ENCODE assay signal across 14 mouse cellular contexts in the genomic region with DNA sequence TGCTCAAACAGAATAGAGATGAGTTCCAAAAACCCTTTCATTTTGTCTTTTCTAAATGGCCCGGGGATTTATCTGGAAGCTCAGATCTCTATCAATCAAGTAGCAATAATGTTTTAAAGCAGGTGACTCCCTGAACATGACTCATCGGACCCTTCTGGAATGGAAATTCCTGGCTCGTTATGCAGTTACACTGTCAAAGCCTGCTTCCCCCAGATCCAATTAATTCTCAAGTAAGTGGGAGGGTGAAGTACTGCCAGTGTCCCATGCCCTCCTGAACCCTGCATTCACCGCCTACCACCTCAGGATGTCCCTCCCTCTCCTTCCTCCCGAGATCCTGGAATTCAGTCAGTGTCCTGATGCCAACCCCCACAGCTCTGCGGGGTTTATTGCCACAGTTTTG. TPM values are rescaled to one million over a fixed set of nuclear protein-coding genes. Genes with fewer than 3 reads are reported as not detected.
DNase-seq lines count a peak whose midpoint lies in the region; ATAC-seq and TF ChIP-seq lines count a peak whose summit lies in the region.
"Had no signal": no experiment of that assay in that cellular context is flagged by ENCODE, and none has a peak within 500 bp of the region (broad histone marks: within the 10 kb centered on the region; RNA-seq: fewer than 3 reads in every experiment).

No protein-coding gene starts in this region.

- no peaks in the 10 kb centered on the region for H3K79me2 ChIP-seq in heart, adult 2 months (replicated peaks; ENCODE audit: control insufficient read depth, insufficient read depth, low read length)

- 29% methylated on average over 6 of the region's 6 CpGs for WGBS in lung, postnatal 0 days
- WGBS in forebrain, embryonic 12.5 days: 13% methylated on average over 6 of the region's 6 CpGs
- 7% methylated on average over 6 of the region's 6 CpGs for WGBS in kidney, embryonic 15.5 days
- 19% methylated on average over 6 of the region's 6 CpGs for WGBS in midbrain, postnatal 0 days
- WGBS in heart, adult 2 months: 39% methylated on average over 6 of the region's 6 CpGs

- H3K36me3 ChIP-seq in lung, postnatal 0 days (ENCODE audit: insufficient read depth, low read length): no peaks in the 10 kb centered on the region
- H3K36me3 ChIP-seq in forebrain, embryonic 12.5 days (replicated peaks): no peaks in the 10 kb centered on the region
- no peaks in the 10 kb centered on the region for H3K36me3 ChIP-seq in kidney, embryonic 15.5 days
- no peaks in the 10 kb centered on the region for H3K36me3 ChIP-seq in midbrain, postnatal 0 days (ENCODE audit: insufficient read depth, low read length)
- no peaks in the 10 kb centered on the region for H3K36me3 ChIP-seq in heart, adult 2 months (ENCODE audit: control insufficient read depth, insufficient read depth, low read length)
- H3K36me3 ChIP-seq: heart, embryonic 13.5 days had no signal

- no peak overlapping the region for H3K4me3 ChIP-seq in lung, postnatal 0 days (ENCODE audit: low read depth, low read length)
- no peak overlapping the region for H3K4me3 ChIP-seq in forebrain, embryonic 12.5 days (replicated peaks)
- no peak overlapping the region for H3K4me3 ChIP-seq in kidney, embryonic 15.5 days (replicated peaks)
- no peak overlapping the region for H3K4me3 ChIP-seq in midbrain, postnatal 0 days (ENCODE audit: low read depth, low read length)
- no peak overlapping the region for H3K4me3 ChIP-seq in heart, adult 2 months
- H3K4me3 ChIP-seq: heart, embryonic 13.5 days; left cerebral cortex, adult 2 months had no signal

- TF ChIP-seq EP300 in lung, postnatal 0 days (IDR thresholded peaks at IDR 0.05): no peak
- no peak for TF ChIP-seq EP300 in heart, adult 2 months (IDR thresholded peaks at IDR 0.05; ENCODE audit: insufficient read depth, low read depth, low read length)

- no peaks in the 10 kb centered on the region for H3K4me1 ChIP-seq in lung, postnatal 0 days (ENCODE audit: insufficient read depth, low read depth, low read length)
- H3K4me1 ChIP-seq in forebrain, embryonic 12.5 days: peaks cover 21% of the 10 kb centered on the region
- peaks cover 23% of the 10 kb centered on the region for H3K4me1 ChIP-seq in kidney, embryonic 15.5 days
- H3K4me1 ChIP-seq in midbrain, postnatal 0 days (ENCODE audit: insufficient read depth, low read length): no peaks in the 10 kb centered on the region
- H3K4me1 ChIP-seq in heart, adult 2 months (ENCODE audit: control insufficient read depth, insufficient read depth, low read length): 0 out of 2 replicates have a peak, but pooled peaks cover 1% of the 10 kb centered on the region

- no peaks in the 10 kb centered on the region for H3K27me3 ChIP-seq in lung, postnatal 0 days (replicated peaks; ENCODE audit: insufficient read depth, low read length)
- H3K27me3 ChIP-seq in forebrain, embryonic 12.5 days: no peaks in the 10 kb centered on the region
- no peaks in the 10 kb centered on the region for H3K27me3 ChIP-seq in kidney, embryonic 15.5 days
- H3K27me3 ChIP-seq in midbrain, postnatal 0 days (ENCODE audit: insufficient read depth, low read length): no peaks in the 10 kb centered on the region
- H3K27me3 ChIP-seq in heart, adult 2 months (ENCODE audit: control insufficient read depth, insufficient read depth, low read length): no peaks in the 10 kb centered on the region
- H3K27me3 ChIP-seq: CH12.LX; heart, embryonic 13.5 days had no signal

- H3K4me2 ChIP-seq in lung, postnatal 0 days (replicated peaks; ENCODE audit: low read depth, low read length): no peak overlapping the region
- peak overlapping the region; percentile 21 for H3K4me2 ChIP-seq in forebrain, embryonic 12.5 days
- peak overlapping the region; percentile 44 for H3K4me2 ChIP-seq in kidney, embryonic 15.5 days
- H3K4me2 ChIP-seq in midbrain, postnatal 0 days (ENCODE audit: low read depth, low read length, poor library complexity, severe bottlenecking): peak overlapping the region; percentile 9; the same call in 1 of the 2 replicates
- H3K4me2 ChIP-seq: heart, embryonic 13.5 days had no signal

- peak; percentile 19 for DNase-seq in lung, postnatal 0 days (ENCODE audit: low spot score)
- no peak for DNase-seq in lung, postnatal 36 days
- no peak for DNase-seq in midbrain, postnatal 0 days (ENCODE audit: low spot score)
- no peak for DNase-seq in thymus, postnatal 4 days
- DNase-seq in heart, adult 2 months: no peak
- DNase-seq in heart, adult 8-10 months (ENCODE audit: low spot score): no peak
- DNase-seq: cerebellum, postnatal 25 days had no signal

- H3K9ac ChIP-seq in lung, postnatal 0 days (replicated peaks; ENCODE audit: low read depth): no peak overlapping the region
- no peak overlapping the region for H3K9ac ChIP-seq in forebrain, embryonic 12.5 days
- H3K9ac ChIP-seq in kidney, embryonic 15.5 days: no peak overlapping the region
- no peak overlapping the region for H3K9ac ChIP-seq in midbrain, postnatal 0 days (replicated peaks; ENCODE audit: low read length, poor library complexity, severe bottlenecking)
- no peak overlapping the region for H3K9ac ChIP-seq in heart, adult 2 months (ENCODE audit: low read depth, low read length)
- H3K9ac ChIP-seq: heart, embryonic 13.5 days; liver, embryonic 14.5 days had no signal

- no peak for TF ChIP-seq POLR2A in heart, adult 2 months (IDR thresholded peaks at IDR 0.05; ENCODE audit: insufficient read depth, low read depth, low read length)

- H3K27ac ChIP-seq in lung, postnatal 0 days (ENCODE audit: low read length): no peak overlapping the region
- H3K27ac ChIP-seq in forebrain, embryonic 12.5 days: no peak overlapping the region
- H3K27ac ChIP-seq in kidney, embryonic 15.5 days: peak overlapping the region; percentile 75
- no peak overlapping the region for H3K27ac ChIP-seq in midbrain, postnatal 0 days (ENCODE audit: low read depth, low read length)
- H3K27ac ChIP-seq in heart, adult 2 months: no peak overlapping the region
- H3K27ac ChIP-seq: heart, embryonic 13.5 days; left cerebral cortex, adult 2 months; liver, embryonic 14.5 days had no signal

- ATAC-seq in lung, postnatal 0 days: no peak
- ATAC-seq in forebrain, embryonic 12.5 days (ENCODE audit: low FRiP score): peak; percentile 74; the same call in 1 of the 2 replicates
- ATAC-seq in kidney, embryonic 15.5 days (replicated peaks; ENCODE audit: low FRiP score): peak; percentile 92
- ATAC-seq in midbrain, postnatal 0 days (ENCODE audit: low FRiP score): no peak

- intact Hi-C loops in heart, adult 2 months (cut with DNase I): no loop called here

- no peak for TF ChIP-seq CTCF in lung, postnatal 0 days (IDR thresholded peaks at IDR 0.05)
- TF ChIP-seq CTCF in midbrain, postnatal 0 days (IDR thresholded peaks at IDR 0.05): no peak
- TF ChIP-seq CTCF in heart, adult 2 months (IDR thresholded peaks at IDR 0.05): no peak

- H3K9me3 ChIP-seq in lung, postnatal 0 days (ENCODE audit: low read length): no peaks in the 10 kb centered on the region
- no peaks in the 10 kb centered on the region for H3K9me3 ChIP-seq in forebrain, embryonic 12.5 days
- no peaks in the 10 kb centered on the region for H3K9me3 ChIP-seq in kidney, embryonic 15.5 days (replicated peaks)
- no peaks in the 10 kb centered on the region for H3K9me3 ChIP-seq in midbrain, postnatal 0 days (ENCODE audit: low read length)
- H3K9me3 ChIP-seq: heart, embryonic 13.5 days had no signal

RNA-seq across cellular contexts. Expression of a gene that starts 41.7 kb away (rescaled TPM):
- polyA plus RNA-seq in lung, postnatal 0 days (2015; fragmentation: Nextera tagmentation; extraction: Ambion mirVana): 13.9 and 15.8 TPM in 2 replicates
- 2.9 and 3.7 TPM in 2 replicates for polyA plus RNA-seq in forebrain, embryonic 12.5 days (2016; fragmentation: Nextera tagmentation; extraction: Ambion mirVana)
- 6.7 and 6.9 TPM in 2 replicates for polyA plus RNA-seq in kidney, embryonic 15.5 days (2015; fragmentation: Nextera tagmentation; extraction: Ambion mirVana)
- total RNA-seq in midbrain, postnatal 0 days (2014; rRNA removed): 11.8 and 12.3 TPM in 2 replicates
- polyA plus RNA-seq in midbrain, postnatal 0 days (2015; fragmentation: Nextera tagmentation; extraction: Ambion mirVana): 16.6 and 17.6 TPM in 2 replicates
- 1 to 10 TPM; 7.3 to 7.9 TPM for total RNA-seq in heart, adult 2 months (2021)
- 8.2 and 10.0 TPM in 2 replicates for polyA plus RNA-seq in heart, adult 2 months (2012; rRNA removed)
- 10 to 100 TPM in 3 of 4 experiments, 1 to 10 TPM in 1; 8.2 to 13.8 (median 12.1) TPM for total RNA-seq in heart, adult 8-10 months (2022)
- total RNA-seq: CH12.LX; monocyte, adult 5-6 weeks had no signal

Comparison
In these comparisons a context has a peak if more than half of its experiments do, and no peak if none do; other contexts are left out.
1. ATAC-seq: peak in forebrain, embryonic 12.5 days (single experiment) and kidney, embryonic 15.5 days (single experiment); none in lung, postnatal 0 days (single experiment) and midbrain, postnatal 0 days (single experiment).